Mouse (Mus musculus) cerebellum, postnatal 4 days (tissue): ENCODE data around the gene Tnip1.

Experiments used
- DNase-seq, 2 experiments: peaks; one replicate each; pipeline ENCODE4 v3.0.0; 2022; ENCODE audit warnings: low spot score in 2 of 2, mixed read lengths in 1 of 2

The Tnip1 gene

DNA sequence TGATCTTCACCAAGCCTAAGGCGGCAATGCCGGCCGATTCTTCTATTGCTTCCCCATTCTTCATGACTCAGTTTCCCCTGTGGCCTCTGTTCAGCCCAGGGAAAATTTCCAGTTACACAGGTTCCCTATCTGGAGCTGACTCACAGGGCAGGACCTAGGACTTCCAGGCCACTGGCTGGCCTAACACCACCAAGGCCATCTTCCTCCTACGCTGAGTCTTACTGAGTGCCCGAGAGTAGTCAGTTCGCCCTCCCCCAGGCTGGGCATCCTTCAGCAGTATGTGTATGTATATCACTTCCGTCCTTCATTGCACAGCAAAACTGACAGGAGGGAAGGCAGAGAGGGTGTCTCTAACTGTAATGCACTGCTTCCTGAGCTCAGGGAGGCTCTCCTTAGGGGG, 28.5 kb downstream of the Tnip1 start:
- DNase-seq: no peak

DNA sequence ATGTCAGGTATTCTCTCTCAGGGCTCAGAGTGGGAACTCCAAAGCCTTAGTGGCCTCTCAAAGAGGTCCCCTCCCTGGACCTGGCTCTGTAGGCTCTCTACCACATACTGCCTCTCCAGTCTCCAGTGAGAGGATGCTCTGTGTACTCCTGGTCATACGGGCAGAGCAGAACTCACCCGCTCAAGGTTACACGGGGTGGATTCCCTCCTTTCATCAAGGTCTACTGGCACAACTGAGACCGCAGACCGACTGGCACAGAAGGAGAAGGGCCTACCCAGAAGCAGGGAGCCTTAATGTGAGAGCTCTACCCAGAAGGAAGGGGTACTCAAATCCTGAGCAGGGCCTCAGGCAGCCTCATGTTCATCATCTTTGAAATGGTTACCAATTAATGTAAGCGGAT, 30.2 kb downstream of the Tnip1 start:
- DNase-seq: no peak

DNA sequence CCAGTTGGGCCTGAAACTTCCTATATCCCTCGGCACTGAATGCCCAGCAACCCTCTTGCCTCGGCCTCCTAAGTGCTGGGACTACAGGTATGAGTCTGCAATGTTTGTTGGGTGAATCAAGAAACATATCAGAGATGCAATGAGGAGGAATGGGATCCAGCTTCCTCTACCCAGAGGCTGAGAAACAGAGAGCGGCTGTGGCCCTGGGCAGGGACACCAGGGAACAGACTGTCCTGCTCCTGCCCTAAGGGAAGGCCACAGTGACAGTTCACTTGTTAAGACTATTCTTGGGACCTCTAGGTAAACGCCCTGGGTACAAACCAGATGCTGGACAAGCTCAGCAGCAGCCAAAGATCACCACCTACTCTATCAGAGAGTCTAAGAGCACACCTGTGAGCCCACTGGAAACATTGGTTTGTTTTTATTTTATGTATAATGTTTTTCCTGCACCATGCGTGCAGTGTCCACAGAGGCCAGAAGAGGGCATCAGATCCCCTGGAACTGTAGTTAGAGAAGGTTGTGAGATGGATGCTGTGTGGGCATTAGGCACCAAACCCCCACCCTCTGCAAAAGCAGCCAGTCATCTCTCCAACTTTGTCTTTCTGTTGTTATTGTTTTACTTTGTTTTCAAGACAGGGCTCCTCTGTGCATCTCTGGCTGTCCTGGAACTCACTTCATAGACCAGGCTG, 31.2 kb downstream of the Tnip1 start:
- DNase-seq: peak in 1 of 2 experiments; percentile 55

DNA sequence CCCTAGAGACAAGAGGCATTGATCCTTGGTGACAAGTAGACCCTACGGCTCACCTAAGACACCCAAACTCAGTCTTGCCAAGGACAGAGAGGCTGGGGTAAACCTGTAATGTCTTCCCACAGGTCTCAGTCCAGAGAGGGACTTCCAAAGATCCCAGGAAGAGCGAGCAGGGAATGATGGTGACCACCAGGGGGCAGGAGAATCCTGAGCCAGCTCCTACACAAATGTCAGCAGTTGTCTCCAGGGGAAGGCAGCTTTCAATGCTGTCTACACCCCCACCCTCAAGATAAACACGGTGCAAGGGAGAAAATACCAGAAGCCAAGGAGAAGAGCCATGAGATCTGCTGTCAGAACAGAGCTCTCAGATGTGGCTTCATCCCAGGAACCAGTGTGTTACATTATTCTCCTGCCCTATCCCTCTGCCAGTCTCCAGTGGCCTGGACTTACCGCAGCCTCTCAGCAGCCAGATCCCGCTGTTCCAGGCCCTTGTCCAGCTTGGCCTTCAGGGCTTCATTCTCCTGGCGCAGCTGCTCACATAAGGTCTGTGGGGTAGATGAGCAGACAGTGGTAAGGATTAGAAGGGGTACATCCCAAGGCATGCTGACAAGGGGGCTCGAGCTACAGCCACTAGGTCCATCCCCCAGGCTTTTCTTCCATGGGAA, 32.3 kb downstream of the Tnip1 start:
- DNase-seq: peak in 1 of 2 experiments; percentile 63

DNA sequence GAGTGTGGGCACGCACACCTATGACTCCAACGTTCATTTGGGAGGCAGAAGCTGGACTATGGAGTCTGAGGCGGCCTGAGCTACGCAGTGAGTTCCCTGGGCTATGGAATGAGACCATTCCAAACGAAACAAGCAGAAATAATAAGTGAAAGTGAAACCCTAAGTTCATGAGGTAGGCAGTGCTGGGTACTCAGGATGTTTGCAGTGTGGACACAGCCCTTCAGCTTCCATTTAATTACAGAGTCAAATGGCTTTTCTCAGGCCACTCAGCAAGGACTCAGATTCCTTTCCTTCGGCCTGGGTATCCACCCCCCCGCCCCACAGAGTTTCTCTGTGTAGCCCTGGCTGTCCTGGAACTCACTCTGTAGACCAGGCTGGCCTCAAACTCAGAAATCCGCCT, 33.0 kb downstream of the Tnip1 start:
- DNase-seq: no peak

DNA sequence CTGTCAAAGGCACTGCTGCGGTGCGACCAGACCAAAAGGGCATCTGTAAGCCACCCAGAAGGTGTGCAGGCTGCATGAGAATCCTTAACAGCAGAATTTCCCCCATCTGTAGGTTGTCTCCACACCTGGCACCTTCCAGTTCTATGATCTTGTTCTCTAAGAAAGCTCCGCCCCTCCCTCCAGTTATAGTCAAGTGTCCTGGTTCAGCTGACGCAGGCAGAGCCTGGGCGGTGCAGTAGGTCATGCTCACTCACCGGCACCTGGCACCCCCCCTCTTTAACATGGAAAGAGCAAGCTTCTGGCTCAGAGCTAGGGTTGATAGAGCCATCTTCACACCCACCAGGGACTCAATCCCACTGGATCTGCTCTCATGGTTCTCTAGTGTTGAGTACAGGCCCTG, 33.4 kb downstream of the Tnip1 start:
- no peak for DNase-seq

DNA sequence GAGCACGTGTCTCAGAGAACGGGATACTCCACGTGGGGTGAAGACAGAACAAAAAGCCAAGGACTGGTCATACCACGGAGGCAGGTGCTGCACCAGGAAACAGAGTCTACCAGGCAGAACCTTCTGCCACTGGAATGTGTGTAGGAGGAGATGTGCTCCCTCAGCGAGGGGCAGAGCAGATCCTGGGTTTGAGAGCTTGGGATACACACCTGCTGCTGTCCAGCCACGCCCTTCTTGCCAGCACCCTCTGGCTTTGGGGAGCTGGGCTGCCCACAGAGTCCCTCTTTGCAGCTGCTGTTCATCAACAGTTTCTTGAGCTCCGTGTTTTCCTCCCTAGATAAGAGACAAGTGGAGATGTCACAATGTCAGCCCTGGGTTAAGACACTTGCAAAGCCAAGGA, 33.8 kb downstream of the Tnip1 start:
- no peak for DNase-seq

DNA sequence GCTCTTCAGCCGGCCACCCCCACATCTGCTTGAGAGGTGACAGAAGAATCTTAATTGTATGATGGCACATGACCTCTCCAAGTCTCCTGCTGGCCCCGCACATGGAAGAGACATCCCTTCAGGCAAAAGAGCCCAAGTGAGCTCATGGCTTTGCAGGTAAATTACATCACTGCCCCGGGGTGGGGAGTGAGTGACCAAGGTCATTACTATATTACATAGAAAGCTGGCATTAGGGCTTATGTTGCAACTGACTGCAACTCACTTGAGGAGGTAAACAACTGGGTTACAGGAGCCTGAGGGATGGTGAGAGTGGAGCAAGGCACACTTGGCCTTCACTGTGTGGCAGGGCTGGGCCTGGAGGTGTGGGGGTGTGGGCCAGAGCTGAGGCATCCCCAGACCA, 34.5 kb downstream of the Tnip1 start:
- DNase-seq: no peak

DNA sequence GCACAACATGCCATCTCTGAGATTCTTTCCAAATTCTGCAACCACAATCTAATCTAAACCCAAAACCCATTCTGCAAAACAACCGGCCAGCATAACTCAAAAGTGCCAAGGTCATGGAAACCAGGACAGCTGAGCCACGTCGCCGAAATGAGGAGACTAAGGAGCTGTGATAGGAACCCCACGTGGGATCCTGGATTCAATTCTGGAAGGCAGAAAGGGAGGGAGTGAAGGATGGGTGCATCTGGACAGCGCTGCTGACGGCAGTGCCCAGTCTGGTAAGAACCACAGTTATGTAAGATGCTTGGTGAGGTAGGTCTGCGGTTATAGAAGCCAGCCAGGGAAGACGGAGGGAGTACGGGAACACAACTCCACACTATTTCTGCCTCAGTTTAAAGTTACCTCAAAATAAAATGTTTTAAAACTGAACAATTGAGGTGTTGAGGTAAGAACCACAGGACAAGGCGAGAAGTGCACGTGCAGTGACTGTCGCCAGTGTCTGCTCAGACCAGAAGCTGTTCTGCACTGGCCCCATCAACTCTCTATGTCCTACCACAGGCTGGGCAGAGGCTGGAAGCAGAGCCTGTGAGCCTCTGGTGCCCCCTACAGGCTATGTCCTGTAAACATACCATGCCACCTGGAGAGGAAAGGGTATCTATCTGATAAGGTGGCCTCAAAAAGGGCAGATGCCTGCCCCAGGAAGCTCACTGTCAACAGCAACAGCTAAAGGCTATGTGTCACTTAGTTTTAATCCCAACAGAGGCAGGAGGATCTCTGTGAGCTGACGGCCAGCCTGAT, 35.2 kb downstream of the Tnip1 start:
- peak; percentile 44 to 52 for DNase-seq

DNA sequence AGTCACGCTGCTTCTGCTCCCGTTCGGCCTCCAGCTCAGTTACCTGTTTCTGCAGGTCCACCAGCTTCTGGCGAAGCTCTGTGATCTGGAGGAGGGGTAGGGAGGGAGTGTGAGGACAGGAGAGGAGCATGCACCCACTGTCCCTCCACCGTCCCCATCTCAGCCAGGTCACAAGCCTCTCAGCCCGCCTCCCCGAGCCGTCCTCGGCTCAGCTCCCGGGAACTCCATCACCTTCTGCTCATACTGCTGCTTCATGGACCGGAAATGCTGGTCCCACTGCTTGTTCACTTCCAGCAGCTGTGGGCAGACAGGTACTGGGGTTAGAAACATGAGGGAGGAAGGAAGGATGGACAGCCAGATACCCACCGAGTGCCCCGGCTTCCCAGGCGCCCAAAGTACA, 38.6 kb downstream of the Tnip1 start:
- no peak for DNase-seq

DNA sequence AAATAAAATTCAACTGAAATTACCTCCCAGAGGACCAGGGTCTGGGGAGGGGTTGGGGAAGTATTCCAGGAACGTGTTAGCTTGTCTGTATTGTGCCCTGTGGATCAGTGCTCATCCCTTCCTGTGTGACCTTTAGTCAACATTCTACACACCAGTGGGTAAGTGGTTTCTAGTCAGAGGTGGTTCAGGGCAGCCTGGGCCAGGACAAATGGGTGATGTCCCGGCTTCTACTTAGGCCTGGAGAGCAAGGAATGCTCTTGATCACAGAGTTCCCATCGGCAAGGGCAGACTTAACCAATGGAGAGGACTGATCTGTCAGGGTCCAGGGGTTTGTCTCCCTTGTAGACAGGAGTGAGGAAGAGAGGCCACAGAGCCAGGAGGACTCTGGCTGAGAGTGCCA, 40.2 kb downstream of the Tnip1 start:
- DNase-seq: no peak

DNA sequence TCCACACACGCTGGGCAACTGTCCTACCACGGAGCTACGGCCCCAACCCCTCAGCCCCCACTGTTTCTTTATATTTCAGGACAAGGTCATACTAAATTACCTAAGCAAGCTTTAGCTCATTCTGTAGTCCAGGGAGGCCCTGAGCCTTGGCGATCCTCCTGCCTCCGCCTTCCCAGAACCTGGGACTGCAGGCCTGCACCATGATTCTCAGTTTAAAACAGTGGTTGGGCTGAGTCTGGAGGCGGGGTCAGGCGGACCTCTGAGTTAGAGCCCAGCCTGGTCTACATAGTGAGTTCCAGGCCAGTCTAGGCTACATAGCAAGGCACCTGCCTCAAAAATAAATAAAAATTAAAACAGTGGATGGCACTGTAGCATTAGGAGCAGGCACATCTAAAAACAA, 40.9 kb downstream of the Tnip1 start:
- DNase-seq: no peak

DNA sequence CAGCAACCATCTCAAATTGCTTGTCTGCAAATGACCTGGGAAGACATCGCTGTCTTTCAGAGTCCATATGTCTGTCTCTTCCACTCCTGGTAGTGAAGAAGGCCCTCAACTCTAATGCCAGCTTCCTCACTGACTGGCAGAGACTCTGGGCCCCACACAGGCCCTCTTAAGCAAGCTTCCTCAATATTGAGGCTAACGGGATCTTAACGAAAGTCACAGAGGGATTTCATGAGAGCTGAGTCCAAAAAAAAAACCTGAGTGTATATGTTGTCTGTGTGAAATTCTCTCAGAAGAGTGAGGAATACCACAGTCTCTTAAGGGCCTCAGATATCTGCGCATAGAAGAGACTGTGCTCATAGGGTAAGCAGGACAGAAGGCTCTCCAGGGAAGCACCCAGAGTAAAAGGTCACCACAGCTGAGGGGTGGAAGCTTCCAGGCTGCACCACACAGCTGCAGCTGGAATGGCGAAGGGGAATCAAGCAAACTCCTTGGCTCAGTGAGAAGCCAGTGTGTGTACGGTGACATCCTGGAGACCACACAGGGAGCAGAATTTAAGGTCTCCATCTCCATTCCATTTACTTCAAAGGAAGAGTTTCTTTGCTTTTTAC, 41.6 kb downstream of the Tnip1 start:
- DNase-seq: no peak

DNA sequence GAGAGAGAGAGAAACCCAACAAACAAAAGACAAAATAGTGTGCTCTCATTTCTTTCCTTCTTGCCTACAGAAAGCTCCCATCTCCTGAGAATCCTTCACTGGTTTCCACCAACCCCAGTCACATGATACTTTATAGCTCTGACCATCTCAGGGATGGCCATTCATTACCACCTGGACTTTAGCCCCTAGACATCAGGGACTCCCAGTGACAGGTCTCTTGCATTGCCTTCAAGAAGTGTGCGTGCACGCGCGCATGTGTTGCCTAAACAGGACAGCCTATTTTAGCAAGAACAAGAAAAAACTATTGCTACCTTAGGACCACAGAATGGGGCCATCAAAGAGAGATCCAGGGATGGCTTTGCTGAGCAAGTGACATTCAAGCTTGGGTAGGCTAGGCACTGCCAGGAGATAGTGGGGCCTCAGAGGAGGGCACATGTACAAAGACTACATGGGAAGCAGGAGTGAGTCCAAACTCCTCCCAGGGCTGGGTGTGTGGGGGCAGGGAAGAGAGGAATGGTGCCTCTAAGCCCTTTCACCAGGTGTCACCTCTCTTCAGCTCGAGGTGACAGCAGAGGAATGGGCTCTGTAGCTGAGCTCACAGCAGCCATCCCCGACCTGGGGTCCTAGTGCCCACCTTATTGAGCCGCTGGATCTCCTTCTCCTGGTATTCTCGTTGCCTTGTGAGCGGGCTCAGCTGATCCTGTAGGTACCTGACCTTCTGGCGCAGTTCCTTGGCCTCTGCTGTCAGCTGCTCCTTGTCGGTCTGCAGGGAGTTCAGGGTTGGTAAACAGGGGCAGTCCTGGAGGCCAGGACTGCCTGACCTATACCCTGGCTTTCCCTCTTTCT, 42.4 kb downstream of the Tnip1 start:
- DNase-seq: no peak

DNA sequence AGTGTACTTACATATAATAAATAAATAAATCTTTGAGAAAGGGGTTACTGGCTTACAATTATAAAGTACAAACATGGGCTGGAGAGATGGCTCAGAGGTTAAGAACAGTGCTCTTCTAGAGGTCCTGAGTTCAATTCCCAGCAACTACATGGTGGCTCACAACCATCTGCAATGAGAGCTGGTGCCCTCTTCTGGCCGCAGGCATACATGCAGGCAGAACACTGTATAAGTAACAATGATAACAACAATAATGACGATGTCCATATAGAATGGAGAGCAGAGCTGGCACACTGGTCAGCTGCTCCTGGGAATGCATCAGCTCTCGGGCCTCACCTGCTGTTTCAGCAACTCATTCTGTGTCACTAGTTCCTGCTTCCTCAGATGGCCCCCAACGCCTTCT, 44.4 kb downstream of the Tnip1 start:
- no peak for DNase-seq

DNA sequence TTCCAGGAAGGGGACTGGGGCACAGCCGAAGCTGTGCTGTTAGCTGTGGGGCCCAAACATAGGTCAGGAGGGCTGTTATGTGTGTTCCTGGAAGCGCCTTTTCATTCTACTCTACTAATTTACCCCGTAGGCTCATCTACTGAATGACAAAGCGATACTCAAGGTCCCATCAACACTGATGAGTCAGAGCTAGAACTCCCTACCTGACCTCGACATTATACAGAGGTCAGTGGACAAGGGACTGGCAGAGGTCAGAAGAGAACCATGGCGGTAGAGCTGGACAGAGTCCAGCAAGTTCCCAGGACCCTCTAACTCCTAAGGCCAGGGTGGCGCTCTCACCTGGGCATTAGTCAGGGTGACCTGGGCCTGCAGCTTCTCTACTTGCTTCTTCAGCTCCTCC, 45.3 kb downstream of the Tnip1 start:
- DNase-seq: no peak

DNA sequence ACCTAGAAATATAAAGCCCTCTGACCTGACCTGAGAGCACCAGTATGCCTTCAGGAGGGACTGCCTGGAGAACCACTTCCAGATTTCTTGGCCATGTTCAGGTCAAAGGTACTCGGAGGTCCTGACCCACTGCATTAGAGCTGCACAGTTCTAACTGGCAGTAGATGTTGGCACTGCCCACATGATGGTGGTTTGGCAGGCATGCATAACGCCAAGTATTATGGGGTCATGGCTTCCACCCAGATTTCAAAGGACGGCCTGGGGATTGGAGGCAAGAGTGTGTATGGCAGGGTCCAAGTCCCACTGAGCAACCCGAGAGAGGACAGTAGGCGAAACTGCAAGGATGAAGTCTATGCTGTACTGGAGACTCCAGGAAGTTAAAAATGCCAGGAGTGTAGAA, 48.9 kb downstream of the Tnip1 start:
- DNase-seq: no peak

DNA sequence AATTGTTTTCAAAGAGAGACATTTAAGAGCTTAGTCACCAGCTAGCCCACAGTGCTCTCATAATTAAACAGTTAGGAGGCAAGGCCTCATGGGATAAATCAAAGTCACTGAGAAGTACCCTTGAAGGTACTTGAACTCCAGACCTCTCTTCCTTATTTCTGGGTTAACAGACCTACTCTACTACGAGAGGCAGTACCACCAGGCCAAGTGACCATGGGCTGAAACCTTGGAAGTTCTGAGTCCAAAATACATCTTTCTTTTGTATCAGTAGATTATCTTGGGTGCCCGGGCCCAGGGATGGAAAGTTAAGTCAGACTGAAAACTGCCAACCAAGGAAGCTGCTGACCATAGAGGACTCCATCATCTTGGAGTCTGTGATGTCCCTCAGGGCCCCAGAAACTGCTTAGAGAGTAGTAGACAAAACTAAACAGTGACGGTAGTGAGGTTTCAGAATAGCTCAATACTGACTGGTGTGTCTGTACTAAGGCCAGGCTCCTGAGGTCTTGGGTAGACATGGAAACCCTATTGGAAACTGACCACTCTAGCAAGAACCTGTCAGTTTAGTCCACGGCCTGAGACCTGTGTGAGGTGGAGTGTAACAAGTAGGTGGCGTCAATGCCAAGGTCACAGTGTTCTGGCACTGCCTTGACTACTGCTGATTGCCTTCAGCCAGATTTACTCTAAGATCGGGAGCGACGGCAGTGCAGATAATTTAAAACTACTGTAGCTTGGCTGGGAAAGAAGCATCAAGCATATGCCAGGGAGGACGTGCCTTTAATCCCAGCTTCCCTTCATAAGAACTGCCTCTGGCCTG, 50.0 kb downstream of the Tnip1 start:
- DNase-seq: no peak

DNA sequence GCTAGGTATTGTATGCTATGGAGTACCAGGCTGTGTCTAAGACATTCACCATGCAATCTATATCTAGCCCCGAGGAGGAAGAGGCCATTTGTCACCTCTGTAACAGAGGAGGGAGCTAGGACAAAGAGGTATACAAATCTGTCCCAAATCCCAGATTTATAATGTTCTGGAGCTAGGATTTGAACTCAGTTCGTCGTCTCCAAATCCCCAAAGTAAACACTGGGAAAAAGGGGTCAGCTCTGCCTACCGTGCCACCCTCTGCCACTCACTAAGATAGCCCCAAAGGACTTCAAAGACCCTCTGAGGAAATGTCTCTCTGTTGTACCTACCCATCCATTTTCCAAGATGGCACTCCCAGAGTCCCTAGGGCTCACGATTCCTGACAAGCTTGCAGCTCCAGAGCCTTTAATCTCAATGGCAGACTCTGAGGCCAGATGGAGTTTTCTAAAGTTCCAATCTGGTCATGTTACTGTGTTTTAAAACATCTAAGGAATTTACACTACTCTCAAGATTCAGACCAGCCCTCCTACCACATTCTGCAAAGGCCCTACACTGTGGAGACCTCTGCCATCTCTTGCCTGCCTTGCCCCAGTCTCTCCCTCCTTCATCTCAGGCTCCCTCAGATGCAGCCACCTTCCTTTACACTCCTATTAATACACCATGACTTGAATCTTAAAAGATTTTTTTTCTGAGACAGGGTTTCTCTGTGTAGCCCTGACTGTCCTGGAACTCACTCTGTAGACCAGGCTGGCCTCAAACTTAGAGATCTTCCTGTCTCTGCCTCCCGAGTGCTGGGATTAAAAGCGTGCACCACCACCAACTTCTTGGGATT, 50.8 kb downstream of the Tnip1 start:
- DNase-seq: no peak

DNA sequence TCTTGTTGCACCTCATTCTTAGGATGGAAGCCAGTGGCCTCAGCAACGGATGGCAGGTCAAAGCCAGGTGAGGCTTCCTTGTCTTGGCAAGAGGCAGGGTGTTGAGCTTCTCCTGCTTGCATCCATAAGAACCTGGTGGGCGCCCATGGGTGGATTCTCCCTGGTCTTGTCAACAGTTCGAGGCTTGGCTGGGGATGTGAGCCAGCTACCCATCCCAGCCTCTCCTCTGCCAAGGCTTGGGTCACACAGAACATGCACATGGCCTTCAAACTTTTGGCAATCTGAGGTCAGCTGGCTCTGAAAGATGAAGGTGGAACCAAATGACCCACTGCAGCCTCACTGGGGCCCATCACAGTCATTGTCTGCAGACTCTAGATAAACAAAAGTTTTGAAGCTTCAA, 51.5 kb downstream of the Tnip1 start:
- no peak for DNase-seq
